Mouse (Mus musculus) forebrain, embryonic 11.5 days (tissue): ENCODE measurements around the gene Enc1. TPM values are rescaled to one million over a fixed set of nuclear protein-coding genes. Genes with fewer than 3 reads are reported as not detected.

Experiments
- polyA plus RNA-seq: library from polyadenylated mRNA; unstranded; fragments of >200 nt; fragmentation: Nextera tagmentation; extraction: Ambion mirVana; gene quantifications from 2 replicates; pipeline ENCODE4 v1.2.1, GENCODE M21; 2014

Enc1 gene
- polyA plus RNA-seq, 1 experiment from 2014 or later, result 17.9 TPM

Other genes with a start within 250 kb of the Enc1 start
- not detected in 2 replicates for gene 1700029F12Rik, start 206.7 kb upstream of the Enc1 start, polyA plus RNA-seq
- 10.1 and 12.5 TPM in 2 replicates for gene Fam169a, start 173.8 kb upstream of the Enc1 start, polyA plus RNA-seq
- gene Gm6169, start 141.9 kb upstream of the Enc1 start, polyA plus RNA-seq, result 0.71 and 1.9 TPM in 2 replicates
- 39.6 and 39.9 TPM in 2 replicates for gene Gfm2, start 103.2 kb upstream of the Enc1 start, polyA plus RNA-seq
- 59.1 and 71.9 TPM in 2 replicates for gene Nsa2, start 103.2 kb upstream of the Enc1 start, polyA plus RNA-seq
- 20.3 and 22.2 TPM in 2 replicates for gene Hexb, start 42.7 kb upstream of the Enc1 start, polyA plus RNA-seq